Mouse (Mus musculus): ENCODE data around the gene Ripor2. TPM values are rescaled to one million over a fixed set of nuclear protein-coding genes. Genes with fewer than 3 reads are reported as not detected.

The Ripor2 gene
- total RNA-seq, 2 experiments from 2014 or later = 9.1 to 9.7 TPM

DNA sequence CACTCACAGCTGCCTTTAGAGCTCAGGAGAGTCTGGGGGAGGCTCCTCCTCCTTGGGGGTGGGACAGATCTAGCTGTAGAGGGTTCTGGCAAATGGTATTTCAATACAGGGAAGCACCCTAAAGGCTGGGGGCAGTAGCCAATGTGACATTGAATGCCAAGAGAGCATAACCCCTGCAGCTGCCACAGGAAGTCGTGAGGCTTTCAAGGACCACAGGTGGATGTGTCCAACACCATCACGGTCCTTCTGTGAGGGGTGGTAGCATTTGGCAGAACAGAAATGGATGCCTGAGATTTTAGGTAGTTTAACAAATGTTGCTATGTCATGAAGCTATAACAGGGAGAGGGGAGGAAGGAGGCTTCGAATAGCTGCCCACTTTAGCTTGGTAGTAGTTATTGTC lies 63.2 kb downstream of the Ripor2 start:
- no peak for DNase-seq (ENCODE audit: low spot score in 2 of 2)

DNA sequence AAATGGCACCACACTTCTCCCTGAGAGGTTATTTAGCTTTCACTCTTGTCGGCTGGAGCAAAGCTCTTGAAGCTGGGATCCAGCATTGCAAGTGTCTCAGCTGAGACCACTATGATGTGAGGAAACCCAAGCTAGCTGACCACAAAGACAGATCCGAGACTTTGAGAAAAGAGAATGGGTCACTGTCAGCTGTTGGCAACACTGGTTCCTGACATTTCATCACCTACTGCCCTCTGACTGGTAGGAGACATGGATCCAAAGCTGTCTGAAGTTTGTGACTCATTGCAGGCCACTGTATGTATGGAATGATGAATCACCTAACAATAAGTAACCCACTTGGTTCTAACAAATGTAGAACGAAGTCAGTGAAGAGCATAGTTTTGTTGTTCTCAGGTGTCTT lies 64.3 kb downstream of the Ripor2 start:
- no peak for DNase-seq (ENCODE audit: low spot score in 2 of 2)

DNA sequence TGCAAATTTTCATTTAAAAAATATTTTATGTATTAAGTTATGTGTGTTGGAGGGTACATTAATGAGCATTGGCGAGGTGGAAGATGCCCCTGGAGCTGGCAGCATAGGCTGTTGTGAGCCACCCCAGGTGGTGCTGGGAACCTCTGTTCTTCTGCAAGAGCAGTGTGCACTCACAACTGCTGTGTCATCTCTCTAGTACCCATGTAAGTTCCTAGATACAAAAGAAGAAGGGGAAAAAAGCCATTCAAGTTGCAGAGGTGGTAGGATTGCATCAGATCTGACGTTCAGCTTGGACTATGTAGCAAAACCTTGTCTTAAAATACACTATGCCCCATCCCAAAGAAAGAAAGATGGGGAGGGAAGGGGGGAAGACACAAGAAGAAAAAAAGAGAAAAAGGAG lies 65.5 kb downstream of the Ripor2 start:
- DNase-seq (ENCODE audit: low spot score in 2 of 2) = no peak

DNA sequence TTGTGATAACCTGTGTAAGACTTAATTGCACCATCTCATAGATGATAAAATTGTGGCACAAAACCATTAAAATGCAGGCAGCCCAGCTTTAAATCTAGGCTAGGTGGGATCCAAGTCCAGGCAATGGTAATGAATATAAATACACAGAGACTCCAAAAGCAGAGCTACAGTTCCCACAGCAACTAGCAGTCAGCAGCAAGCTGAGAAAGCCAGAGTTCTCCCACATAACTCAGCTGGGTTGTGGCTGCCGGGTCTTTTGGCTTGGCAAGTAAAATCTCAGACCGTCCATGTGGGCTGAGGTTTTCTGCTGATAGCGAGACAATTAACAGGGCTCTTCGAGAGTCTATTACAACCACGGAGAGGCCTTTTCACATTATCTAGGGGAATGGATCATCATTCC lies 66.0 kb downstream of the Ripor2 start:
- no peak for DNase-seq (ENCODE audit: low spot score in 2 of 2)

DNA sequence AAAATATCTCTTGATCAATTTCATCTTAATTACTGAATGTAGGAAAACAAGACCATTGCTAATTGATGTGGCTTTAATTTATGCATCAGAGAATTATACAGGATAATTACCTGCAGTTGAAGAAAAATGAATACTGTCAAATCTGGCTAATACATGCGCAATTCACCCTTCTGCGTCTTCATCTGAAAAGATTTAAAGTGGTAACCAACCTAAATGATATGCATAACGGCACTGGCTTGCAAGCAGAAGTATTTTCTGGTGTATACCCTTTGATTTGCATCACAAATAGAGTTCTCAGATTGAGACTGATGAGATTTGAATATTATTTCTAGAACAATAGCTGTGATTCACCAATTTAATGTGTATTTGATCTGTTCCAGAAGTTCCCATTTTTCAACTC lies 66.7 kb downstream of the Ripor2 start:
- DNase-seq (ENCODE audit: low spot score in 2 of 2) = no peak

DNA sequence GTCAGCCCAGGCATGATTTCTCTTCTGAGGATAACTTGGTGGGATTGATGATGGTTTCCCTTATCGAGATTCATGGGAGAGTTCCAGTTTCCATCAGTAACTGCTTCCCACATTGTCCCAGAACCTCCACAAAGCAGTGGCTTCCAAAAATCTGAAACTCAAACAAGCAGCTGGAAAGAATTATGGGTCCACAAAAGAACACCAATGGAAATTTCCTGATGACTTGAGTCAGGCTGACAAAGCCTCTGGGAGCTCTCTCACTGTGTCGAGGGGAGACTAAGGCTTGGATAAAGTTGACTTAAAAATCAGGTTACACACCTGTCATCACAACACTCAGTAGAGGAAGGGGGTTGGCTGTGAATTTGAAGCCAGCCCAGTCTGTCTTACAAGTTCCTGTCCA lies 67.1 kb downstream of the Ripor2 start:
- DNase-seq (ENCODE audit: low spot score in 2 of 2) = no peak

DNA sequence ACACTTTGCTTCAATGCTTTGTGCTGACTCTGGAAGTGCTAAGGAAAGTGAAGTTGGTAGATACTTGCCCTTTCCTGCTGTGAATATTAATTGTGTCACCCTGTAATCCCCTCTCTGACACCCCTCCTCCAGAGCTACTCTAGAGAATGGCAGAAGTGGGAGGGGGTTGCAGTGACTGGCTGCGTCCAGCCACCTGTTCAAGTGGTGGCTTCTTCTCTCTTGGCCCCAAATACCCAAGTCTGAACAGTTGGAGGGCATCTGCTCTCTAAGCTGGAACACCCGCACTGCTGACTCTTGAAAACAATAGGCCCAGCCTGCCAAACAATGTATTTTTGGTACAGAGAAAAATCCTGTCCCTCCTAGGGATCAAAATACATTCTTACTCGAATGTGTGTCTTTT lies 69.0 kb downstream of the Ripor2 start:
- DNase-seq (ENCODE audit: low spot score in 2 of 2) = no peak

DNA sequence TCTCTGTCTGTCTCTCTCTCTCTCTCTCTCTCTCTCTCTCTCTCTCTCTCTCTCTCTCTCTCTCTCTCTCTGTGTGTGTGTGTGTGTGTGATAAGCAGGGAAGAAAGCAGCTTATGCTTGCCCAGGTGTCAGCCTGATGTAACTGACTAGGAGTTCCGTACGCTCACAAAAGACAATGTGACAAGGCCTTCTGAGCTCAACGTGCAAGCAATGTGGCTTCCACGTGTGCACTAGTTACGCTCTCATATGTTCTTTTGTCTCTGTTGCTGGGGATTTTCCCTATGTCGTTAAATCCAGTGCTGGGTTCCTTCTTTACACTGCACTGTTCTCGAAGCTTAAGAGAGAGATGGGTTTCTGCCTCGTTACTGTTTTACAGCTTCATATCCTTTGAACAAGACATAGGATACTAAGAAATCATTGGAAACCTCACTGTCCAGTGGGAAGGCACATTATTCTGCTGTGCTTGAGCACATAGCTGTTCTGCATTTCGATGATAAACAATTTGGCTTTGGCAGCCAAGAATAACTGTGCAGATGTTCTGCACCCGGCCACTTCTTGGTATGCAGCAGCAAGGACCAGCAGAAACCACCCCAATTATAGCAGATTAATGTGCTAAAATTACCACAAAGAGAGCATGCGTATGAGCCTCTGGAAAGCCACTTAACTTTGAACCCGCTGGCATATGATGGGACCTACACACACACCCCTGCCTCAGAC lies 73.1 kb downstream of the Ripor2 start:
- no peak for DNase-seq (ENCODE audit: low spot score in 2 of 2)

DNA sequence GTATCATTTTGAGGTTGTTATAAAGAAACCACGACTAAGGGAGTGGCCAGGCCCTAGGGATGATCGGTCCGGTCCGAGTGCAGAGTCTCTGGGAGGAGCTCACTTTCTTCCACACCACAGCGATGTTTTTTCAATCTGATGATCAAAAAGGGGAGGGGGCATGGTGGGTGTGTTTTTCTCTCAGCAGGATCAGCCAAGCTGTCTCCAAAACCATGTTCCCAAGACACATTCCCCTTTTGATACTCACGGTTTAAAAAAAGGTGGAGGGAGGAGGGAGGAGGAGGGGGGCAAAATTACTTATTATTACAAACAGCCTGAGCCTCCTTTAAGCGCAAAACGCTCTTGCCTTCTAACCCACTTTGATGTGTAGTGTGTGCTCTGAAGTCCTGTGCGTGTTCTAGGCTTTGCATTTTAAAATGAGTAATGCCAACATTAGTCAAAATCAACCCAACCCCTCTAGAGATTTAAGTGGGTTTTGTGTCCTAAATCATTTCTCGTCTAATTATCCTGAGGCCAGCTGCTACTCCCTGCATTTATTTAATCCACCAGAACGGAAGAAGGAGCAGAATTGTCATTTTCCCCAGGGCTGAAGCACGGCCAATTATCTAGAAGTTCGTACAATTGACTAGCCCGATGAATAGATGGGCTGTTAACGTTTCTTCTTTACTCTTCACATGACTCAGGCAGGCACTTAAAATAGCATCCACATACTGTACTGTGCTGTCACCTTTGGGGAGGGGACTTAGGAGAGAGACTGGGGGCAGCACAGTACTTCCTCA lies 74.9 kb downstream of the Ripor2 start:
- no peak for DNase-seq (ENCODE audit: low spot score in 2 of 2)

DNA sequence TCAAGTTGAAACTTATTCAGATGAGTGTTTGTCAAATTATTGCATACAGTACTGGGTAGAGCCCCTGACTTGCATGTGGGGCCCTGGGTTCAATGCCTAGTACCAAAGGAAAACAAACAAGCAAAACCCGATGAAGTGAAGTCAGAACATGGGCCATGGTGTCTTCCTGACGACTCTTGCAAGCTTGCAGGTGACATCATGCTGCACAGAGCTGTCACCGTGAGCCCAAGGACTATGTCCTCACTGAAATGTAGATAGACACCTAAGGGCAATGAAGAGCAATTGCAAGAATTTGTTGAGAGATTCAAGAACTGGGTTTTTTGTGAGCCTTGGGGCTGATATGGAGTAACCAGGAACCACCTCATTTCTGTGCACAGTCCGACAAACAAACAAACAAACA lies 84.8 kb downstream of the Ripor2 start:
- DNase-seq (ENCODE audit: low spot score in 2 of 2) = no peak

DNA sequence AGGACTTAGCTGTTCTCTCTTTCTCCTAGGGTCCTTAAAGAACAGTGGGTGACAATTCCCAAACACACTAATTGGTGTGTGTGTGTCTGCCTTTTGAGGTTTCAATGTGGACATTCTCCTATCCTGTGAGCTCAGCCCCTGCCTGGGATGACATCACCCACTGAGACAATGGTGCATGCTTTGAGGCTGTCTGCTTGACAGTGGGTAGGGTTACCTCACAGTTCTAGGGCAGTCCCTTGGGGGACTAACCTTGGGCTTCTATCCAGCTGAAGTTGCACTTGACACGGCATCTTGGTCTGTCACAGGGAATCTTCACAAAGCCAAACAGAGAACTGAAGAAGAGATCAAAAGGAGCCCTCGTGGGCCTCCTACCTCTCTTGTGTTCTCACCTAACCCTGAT lies 86.6 kb downstream of the Ripor2 start:
- DNase-seq (ENCODE audit: low spot score in 2 of 2) = no peak

DNA sequence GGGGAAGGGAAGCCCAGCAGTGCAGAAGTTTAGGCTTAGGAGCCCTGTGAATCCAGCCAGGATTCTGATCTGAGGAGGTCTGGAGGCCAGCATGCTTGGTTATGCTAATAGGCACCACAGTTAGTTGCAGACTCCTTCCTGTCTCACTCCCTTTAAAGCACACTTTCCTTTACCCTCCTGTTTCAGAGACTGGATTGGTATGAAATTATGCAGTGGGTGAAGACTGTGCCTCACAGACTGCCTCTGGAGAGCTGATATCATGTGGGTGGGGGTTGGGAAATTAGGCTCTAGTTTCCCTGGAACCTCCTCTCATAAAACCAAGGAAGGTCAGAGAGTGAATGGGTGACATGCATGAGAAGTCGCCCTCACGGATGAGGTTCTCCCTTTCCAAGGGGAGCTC lies 88.7 kb downstream of the Ripor2 start:
- no peak for DNase-seq (ENCODE audit: low spot score in 2 of 2)

DNA sequence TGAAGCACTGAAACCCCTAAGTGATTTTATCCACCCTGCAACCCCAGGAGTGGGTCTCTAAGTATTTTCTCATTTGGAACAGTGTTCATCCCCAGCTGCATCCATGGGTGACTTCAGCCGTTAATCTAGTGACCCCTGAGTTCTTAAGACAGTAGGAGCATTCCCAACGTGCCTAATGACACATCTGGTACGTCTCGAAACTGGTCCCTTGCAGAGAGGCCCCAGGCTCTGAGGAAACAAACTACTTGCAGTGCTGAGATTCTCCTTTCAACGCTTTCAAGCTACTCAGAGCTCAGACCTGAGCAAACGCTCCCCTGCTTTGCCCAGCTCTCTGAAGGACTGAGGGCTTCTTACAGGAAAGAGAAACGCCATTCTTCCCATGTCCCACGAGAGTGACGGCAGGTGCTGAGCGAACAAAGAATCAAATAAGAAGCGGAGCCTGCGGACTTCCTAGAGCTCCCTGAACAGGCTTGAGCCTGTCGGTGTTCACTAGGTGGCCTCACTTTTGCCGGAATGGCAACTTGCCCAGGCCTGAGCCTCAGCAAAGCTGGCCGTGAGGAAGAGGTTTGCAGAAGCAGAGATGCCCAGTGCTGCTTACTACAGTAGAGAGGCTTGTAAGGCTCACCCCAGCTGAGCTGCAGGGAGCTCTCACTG lies 97.2 kb downstream of the Ripor2 start:
- no peak for DNase-seq (ENCODE audit: low spot score in 2 of 2)

DNA sequence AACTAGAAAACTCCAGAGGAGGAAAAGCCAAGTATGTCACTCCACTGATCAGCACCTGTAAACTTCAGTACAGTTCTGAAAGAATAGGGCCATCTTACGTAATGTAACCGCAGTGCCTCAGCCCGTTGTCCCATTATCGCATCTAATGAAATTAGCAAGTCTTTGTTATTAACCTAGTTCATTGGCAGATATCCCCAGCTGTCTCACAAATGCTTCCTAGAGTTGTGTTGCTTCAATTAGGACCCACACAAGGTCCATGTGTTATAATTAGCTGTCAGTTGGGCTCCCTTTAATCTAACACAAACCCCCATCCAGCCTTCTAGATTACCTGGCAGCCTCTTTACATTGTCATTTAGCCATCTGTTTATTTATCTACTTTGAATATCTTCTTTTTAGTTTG lies 99.0 kb downstream of the Ripor2 start:
- DNase-seq (ENCODE audit: low spot score in 2 of 2) = no peak

DNA sequence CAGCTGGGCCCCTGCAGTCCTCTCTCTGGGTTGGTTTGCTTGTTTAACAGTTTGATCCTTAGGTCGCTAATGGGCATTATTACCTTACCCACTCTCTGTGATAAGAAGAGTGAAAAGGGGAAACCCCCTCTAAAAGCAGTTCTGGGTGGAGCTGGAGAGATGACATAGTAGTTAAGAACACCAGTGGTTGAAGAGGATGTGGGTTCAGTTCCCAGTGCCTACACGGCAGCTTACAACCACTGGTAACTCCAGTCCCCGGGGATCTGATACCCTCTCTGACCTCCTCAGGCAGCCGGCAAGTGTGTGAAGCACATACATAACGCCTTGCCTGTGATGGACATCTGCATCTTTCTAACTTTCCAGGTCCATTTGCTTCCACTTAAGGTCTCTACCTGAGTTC lies 100.4 kb downstream of the Ripor2 start:
- no peak for DNase-seq (ENCODE audit: low spot score in 2 of 2)

DNA sequence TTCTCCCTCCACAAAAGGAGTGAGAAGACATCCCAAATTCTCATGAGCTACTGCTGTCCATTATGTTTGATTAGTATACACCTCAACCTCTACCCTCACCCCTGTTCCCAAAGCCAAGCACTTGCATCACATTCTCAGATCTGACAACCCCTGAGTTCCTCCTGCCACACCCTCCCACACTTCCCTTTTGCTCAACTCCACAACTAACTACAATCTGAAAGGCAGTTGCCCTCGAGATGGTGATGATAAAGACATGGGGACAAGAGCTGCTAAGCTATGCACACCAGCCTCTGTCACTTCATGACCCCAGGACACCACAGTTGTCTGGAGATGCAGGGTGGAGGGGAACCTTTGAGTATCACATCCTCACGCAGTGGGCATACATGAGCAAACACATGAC lies 102.5 kb downstream of the Ripor2 start:
- DNase-seq (ENCODE audit: low spot score in 2 of 2) = no peak

DNA sequence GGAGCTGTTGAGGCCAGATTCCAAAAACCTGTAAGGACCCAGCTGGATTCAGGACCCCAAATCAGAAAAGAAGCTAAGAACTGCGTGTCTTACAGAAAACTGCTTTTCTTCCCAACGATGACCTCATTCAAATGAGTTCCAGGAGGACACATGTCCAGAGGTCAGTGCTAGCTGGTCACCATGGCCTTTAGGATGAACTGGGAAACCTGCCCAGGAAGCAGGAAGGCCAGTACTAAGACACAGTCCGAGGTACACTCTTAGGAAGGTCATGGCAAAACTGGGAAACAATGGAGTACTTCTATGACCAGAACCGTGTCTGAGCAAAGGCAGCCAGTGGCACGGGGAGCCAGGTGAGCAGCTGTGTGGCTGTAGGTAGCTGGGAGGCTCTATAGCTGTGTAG lies 103.9 kb downstream of the Ripor2 start:
- no peak for DNase-seq (ENCODE audit: low spot score in 2 of 2)

DNA sequence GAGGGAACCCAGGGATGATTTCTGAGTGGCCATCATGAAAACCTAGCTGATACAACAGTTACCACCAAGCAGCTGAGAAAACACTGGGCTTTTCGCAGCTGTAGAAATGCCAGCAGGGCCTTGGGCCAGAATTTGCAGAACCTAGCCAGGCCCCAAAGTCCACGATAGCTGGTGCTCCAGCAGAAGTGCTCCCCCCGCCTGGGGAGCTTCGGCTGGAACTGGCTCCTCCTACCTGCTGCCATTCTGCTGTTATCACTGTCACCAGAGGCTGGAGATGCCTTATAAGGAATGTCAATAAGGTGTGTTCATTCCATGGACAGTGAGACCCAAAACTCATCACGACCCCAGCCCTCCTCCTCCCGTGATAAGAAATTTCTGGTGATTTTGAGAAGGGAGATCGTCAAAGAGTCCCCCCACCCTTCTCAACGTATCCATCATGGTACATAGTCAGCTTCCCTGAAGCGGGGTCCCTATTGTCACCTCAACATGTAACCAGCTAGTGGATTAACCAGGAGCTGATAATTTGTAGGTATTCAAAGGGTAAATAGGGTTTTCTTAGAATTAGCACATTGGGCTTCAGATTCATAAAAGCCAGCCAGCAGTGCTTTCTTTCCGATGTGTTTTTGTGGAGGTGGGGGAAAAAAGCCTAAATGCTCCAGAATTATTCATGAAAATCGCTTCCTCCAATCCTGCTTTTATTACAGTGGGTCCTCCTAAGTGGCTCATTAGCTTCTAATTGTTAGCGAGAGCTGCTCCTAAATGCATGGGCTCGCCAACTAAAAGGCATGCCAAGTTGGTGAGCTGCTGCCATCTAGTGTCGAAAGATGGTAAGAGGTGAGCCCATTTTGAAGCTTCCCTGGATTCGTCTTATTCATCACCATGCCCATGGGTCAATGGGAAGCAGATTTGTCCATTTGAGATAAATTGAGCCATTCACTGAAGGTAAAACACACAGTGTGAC lies 105.0 kb downstream of the Ripor2 start:
- DNase-seq (ENCODE audit: low spot score in 2 of 2) = peak; percentile 29 to 58

DNA sequence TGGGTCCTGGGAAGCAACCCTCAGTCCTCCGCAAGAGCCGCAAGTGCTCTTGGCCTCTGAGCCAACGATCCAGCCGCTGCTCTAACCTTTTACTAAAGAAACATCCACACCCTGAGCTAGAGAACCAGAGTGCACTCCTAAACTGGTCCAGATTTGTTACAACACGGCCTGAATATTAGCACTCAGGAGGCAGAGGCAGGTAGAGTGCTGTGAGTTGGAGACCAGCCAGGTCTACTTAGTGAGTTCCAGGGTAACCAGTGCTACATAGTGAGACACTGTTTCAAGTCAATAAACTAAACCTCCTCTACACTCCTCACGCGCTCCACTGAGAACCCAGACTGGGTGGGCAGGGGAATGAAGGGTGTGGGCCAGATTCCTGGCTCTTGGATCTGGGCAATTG lies 111.3 kb downstream of the Ripor2 start:
- DNase-seq (ENCODE audit: low spot score in 2 of 2) = no peak

DNA sequence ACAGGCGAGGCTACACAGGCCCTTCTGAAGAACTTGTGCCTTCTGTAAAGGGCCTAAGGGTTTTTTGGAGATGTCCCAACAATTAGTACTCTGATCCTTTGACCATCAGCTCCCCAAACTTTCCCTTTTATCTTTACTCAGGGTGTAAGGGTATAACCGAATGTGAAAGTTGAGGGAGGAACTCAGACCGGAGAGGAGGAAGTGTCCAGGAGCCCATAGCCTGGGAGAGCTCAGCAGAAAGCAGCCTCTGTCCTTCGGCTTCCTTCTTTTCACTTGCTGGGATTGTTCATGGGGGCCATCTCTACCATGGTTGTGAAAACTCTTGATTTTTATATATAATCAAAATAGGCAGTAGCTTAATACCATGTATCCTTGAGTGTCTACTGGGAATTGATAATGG lies 116.8 kb downstream of the Ripor2 start:
- no peak for DNase-seq (ENCODE audit: low spot score in 2 of 2)

DNA sequence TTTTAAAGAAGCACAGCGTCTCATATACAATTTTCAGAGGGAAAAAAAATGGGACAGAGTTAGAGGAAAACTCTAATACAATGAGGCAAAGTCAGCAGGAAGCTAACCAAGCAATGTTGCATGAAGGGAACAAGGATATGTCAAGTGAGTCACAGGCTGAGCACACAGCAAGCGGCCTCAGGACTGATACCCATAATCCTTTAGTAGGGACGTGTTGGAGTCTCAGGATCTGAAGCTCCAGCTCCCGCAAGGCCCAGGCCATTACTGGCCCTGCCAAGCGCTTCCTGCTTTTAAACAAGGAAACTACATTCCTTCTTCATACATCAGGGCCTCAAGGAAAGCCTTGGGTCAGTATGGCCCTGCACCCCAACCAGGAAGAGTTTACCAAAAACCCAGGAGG lies 120.1 kb downstream of the Ripor2 start:
- no peak for DNase-seq (ENCODE audit: low spot score in 2 of 2)
